Mouse (Mus musculus) heart, adult 11 months (tissue): ENCODE results near the gene Diras1.
"Not testable (repeated sequence)": the region's sequence is repeated elsewhere in the genome, so short reads cannot be mapped to it uniquely, and the experiment has no call there.

ENCODE experiments used
- DNase-seq: peaks from one replicate; pipeline ENCODE4 v3.0.0; 2022

Diras1 gene

DNA sequence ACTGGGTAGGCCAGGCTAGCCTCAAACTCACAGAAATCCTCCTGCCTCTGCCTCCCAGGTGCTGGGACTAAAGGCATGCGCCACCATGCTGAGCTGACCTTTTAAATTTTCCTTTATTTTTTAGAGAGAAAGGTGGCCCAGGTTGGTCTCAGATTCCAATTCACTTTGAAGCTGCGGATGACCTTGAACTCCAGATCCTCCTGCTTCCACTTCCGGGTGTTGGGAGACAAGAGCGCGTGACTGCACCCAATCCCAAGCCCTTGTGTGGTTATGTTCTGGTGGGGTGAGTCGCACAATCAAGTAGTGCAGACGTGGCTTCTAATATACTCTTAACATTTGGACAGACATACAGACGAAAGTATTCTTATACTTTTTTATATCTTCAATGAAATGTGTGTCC, 29.0 kb downstream of the Diras1 start:
- DNase-seq, result no peak

DNA sequence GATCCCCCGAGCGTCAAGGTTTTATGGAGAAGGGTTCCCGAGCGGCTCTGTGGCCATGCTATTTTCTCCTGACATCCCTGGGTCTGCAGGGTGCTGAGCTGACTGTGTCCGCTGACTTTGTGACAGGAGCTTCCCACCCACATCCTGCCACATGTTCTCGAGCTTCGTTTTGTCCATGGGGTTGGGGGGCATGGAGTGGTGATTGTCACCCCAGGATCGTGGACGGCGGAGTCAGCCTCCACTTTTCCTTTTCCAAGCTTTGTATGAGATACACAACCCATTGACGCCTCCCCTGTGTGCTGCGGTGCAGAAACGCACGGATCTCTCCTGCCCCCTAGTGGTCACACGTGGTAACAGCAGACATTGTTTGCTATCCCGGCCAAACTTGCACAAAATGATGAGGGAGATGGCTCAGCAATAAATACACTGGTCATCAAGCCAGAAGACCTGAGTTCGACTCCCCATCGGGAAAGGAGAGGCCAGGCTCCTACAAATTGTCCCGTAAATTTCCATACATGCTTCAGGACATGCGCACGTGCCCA, 30.3 kb downstream of the Diras1 start:
- peak; percentile 96 for DNase-seq

DNA sequence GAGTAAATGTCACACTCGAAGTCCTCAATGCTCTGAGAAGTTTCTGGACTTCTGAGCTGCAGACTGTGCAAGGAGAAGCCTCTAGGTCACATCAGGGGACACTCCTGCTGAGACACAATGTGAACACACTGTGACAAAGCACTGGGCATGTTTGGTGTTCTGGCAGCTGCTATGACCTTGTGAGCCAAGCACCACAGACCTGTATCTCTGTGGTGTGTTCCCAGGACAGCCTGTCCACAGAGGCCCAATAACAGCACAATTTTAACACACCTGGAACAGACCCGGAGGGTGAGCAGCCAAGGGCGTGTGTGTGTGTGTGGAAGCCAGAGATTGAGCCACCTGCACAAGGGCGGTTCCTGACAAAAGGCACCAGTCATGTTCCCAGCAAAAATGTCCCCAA, 30.8 kb downstream of the Diras1 start:
- DNase-seq, result peak; percentile 97

DNA sequence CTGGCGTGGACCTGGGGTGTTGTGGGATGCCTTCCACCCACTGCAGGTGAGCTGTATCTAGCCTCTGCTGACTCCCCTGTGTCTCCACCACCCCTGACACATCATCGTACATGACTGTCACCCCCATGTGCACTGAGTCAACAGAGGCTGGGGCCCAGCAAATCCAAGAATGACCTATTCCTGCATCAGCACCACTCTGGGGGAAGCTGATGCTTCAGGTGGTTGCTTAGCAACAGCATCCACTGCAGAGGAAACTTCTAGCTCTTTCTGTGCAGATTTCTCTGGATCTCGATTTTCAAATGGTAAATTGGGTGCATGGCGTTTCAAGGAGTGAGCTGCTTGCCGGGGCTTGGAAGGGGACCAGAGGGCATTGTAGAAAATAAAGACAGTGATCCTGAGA, 32.2 kb downstream of the Diras1 start:
- DNase-seq, result no peak

DNA sequence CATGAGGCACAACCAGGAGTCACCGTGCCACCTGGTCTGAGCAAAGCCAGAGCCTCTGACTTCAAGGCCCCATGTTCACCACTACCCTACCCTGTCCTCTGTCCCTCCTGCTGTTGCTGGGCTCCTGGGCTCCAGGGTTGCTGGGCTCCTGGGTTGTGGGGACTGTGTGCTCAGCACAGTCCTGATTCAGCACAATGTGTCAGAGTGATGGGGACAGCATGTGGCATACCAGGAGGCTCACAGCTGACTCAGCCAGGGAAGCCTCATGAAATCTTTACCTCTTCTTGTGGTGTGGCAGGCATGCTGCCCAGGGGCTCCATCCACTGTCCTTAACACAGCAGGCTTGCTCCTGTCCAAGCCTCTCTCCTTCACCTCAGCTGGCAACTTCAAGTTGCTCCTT, 33.5 kb downstream of the Diras1 start:
- DNase-seq, result no peak

DNA sequence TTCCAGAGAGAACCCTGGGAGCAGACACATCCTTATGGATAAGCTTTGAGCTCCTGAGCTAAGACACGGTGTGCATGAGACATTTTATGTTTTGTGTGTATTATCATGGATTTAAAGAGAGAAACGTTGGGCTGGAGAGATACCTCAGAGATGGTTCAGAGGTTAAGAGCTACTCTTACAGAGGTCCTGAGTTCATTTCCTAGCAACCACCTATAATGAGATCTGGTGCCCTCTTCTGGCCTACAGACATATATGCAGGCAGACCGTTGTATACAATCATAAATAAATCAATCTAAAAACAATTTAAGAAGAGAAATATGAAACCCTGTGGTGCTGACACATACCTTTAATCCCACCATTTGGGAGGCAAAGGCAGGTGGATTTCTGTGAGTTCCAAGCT, 34.5 kb downstream of the Diras1 start:
- DNase-seq, result no peak

DNA sequence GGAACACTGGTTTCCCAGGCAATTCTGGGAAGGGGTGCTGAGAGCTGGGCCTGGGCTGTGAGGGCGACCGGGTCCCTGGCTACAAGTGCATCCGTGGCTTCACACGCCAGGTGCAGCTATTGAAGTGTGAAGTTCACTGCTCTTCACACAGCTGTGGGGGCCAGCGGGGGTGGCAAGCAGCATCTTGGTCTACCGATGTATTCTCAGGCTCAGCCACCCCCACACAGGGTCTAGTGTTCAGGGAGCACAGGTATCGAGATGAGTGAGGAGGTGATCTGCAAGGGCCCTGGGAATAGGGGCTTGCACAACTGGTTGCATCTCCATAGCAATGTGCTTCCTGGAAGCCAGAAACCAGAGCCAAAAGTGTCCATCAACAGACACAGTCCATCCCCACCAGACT, 35.1 kb downstream of the Diras1 start:
- no peak for DNase-seq

DNA sequence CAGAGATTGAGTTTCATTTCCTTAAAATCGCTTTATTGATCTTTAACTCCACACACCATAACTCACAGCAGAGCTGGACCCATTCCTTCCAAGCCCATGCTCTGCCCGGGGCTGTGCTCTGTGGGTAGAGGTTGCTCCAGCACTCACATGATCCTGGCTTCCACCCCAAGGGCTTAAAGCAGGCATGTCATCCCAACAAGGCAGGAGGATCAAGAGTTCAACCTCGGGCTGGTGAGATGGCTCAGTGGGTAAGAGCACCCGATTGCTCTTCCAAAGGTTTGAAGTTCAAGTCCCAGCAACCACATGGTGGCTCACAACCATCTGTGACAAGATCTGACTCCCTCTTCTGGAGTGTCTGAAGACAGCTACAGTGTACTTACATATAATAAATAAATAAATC, 35.6 kb downstream of the Diras1 start:
- DNase-seq, result not testable (repeated sequence)

DNA sequence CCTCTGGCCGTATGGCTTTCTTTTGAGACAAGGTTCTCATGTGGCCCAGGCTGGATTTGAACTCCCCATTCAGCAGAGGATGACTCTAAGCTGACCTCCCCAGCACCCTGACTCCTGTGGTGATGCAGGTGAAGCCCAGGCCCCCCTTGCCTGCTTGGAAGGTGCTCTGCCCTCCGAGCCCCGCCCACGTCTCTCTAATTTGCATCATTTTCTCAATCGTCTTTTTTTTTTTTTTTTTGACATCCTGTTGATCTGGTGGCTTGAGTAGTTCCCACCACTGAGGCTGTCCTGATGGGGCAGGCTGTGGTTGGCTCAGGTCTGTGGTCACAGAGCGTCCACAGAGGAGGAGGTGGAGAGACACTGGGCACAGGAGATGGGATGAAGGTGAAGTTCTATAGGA, 36.0 kb downstream of the Diras1 start:
- no peak for DNase-seq

DNA sequence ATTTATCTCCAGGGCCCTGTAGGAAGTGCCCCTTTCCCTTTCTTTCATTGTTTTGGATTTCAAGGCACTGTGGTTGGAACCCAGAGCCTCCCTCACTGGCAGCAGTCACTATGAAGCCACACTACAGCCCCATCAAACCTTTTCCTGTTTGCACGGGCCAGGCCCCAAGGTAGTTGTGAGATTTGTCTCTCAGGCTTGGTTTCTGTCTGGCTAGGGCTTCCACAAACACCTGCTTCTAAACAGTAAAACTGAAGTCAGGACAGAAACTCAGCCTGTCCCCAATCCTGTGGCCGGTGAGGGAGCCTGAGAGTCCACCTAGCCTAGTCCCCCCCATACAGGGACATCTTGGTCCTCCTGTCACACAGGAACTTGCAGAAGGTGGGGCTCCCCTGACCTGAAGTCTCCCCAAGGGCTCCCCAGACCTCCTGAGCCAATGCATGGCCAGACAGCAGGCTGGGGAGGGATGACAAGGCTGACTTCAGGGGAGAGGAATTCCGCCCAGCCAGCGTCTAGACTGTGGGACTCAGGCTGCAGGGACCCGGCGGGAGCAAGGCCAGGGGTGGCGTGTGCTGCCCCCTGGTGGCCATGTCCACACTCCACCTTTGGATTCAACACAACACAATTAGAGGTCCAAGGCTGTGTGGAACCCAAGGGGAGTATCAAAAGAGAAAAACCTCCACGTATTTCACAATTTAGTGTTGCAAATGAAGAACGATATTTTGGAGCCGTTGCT, 37.6 kb downstream of the Diras1 start:
- DNase-seq, result peak; percentile 98

DNA sequence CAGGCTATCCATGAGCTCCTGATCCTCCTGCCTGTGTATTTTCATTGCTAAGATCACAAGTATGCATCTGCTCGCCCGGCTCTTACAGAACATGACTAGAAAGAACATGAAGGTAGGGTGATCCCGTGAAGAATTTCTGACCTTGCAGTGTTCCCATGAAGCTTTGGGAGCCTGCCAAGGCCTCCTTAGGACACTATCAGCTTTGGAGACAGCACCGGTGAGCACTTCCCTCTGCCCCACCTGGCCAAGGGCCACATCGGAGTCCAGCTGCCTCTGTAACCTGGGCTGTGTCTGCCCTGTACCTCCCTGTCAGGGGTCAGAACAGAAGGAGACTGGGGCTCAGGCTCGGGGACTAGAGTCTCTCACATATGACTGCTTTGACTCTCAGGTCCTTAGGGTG, 38.7 kb downstream of the Diras1 start:
- peak; percentile 98 for DNase-seq

DNA sequence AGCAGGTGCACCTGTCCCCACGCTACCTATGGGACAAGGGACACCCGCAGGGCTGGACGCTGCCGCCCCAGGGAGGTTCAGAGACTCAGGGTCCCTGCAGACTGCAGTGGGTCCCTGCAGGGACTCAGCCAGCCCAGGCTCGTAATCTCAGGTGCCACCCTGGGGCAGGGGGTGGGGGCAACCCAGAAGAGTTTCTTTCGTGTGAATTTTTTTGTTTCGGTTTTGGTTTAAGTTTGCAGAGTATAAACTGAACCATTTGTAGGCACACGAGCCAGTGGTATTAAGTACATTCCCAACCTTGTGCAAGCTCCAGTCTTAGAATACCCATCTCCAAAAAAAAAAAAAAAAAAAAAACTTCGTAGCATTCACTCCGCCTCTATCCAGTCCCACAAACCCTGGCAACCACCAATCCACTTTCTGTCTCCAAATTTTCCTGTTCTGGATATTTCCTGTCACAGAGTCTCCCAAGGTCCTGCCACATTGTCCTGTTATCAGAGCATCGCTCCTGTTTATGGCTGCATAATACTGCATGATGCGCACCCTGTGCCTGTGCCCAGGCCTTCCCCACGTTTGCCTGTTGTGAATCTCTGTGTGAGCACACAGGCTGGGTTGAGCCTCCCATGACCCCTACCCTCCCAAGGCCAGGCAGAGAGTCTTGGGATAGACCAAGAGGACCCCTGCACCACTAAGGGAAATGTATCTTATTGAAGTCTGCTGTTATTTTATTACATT, 39.3 kb downstream of the Diras1 start:
- no peak for DNase-seq

DNA sequence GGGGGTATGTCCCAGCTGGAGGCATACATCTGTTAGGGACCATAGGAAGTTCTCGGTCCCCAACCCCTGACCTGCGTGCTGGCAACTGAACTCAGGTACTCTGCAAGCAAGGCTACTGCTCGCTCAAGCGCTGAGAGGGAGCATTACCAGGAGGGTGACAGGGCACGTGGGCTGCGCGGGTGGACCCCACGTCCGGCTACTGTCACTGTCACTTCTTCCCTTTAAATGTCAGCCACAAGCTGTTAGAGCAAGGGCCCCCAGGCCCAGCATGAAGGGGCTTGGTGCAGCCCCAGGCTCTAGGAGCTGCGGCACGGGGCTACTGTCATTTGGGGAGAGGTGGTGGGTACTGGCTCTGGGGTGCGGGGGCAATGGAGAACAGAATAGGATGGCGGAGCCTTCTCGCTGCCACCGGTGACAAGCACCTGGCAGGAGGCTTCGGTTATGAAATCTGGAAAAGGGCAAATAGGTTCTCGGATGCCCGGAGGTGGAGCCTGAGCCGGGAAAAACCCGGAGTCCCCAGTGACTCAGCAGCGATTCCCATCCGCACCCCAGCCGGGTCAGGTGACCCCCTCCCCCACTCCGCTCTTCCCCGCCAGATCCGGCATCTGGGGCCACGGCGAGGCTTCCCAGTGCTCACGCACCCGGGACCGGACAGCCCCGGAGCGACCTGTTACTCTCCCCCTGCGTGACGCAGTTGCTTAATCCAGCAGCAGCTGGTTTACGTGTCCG, 40.1 kb downstream of the Diras1 start:
- DNase-seq, result peak; percentile 96

DNA sequence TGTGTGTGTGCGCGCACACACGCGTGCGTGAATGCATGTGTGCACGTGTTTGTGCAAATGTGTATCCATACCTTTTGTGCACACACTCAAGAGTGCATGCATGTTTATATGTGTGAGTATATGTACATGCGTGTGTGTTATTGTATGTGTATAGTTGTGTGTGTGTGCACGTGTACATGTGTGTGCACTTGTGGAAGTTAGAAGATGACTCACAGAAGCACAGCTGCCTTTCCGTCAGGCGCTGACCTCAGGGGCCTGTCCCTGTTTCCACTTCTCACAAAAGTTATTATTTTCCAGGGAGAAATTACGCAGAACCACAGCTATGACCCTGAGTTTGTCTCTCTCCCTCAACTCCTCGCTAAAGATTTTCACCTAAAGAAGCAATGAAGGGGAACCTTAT, 41.2 kb downstream of the Diras1 start:
- DNase-seq, result no peak

DNA sequence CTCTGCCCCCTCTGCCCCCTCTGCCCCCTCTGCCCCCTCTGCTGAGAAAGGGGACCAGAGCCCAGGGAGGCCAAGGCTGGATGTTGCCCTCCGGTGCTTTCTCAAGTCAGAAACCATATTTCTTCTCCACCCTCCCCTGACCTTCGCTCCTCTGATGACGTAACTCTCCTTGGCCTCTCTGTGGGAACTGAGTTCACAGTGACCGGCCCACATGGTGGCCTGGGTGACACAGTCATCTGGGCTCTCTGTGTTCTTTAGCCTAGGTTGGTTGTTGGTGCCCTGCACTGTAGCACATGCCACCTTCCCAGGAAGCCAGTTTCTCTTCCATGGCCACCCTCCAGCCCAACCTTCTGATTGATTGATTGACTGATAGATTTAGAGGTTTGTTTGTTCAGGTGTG, 43.1 kb downstream of the Diras1 start:
- DNase-seq, result no peak

DNA sequence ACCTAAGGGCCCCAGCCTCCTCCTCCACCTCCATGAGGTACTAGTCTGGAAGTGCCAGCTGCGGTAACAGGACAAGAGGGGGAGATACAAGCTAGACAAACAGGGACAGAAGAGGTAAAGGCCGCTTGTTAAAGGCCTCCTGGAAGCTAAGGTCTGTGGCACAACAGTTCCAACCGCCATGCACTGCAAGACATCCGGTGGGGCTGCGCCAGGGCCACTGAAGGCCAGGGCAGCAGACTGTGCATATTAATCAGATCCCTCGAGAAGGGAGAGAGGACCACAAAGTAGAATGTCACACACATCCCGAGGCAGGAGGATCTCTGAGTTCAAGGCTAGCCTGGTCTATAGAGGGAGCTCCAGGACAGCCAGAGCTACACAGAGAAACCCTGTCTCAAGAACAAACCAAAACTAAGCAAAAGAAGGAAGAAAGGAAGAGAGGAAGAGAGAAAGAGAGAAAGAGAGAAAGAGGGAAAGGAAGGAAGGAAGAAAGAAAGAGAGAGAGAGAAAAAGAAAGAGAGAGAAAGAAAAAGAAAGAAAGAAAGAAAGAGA, 43.8 kb downstream of the Diras1 start:
- DNase-seq, result no peak

DNA sequence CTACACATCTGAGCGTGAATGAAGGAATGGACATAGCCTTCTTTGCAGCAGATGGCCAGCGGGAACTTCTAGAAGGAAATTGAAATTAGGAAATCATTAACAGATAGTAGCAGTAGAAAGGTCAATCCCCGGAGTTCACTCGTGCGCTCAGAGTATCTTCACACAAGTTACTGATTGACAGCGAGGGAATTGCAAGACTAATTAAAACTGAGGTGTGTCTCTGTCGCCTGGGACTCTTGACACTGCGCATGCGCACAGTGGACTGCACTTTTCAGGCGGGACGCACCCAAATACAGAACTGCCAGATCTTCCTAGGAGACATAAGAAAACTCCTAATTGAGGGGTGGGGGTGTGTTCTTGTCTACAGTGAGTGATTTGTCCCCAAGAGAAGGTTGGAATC, 50.0 kb downstream of the Diras1 start:
- no peak for DNase-seq

DNA sequence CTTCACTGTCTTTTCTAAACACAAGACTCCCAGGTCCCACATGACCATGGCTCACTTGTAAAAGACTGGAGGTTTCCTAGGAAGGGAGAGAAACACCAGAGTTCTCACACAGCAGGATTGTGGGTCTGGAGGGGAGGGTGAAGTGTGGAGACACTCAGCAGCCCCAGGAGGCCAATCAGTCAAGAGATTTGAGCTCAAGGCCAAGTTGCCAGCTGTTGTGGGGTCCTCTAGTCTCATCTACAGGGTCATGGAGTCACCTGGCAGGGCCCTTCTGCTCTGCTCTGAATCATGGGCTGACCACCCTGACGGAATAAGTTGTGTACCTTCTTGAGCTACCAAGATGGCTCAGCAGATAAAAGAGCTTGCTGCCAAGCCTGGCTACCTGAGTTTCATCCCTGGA, 51.7 kb downstream of the Diras1 start:
- peak; percentile 95 for DNase-seq

DNA sequence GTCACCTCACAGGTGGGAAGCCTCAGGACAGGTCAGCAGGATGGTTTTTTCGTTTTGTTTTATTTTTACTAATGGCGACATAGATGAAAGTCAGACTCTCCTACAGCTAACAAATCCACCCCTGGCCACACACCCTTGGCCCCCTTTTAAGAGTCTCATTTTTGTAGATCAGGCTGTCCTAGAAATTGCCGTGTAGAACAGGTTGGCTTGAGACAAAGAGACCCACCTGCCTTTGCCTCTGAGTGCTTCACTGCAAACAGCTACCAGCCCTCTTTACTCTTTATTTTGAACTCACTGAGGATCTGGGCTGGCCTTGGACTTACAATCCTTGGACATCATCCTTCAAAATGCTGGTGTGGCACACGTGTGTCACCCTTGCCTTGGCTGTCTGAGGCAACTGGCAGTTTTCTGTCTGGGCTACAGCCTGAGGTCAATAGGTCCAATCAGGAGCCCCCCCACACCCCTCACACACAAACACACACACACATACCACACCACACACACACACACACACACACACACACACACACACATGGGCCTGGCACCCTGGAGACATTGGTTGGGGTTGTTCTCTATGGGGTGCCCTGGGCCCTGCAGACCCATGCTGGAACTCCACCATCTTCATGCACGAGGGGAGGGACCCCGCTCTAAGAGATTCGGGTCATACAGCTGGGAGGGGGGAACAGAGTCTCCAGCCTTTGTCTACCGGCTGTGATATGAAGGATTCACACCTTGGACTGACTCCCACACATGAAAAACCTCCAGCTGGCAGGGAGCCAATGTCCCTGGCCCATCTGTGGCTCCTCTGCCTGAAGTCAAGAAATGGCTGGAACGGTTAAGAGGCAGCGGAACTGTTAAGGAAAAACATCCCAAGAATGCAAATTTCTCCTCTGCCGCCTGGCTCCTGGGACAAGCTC, 53.1 kb downstream of the Diras1 start:
- peak; percentile 92 for DNase-seq

DNA sequence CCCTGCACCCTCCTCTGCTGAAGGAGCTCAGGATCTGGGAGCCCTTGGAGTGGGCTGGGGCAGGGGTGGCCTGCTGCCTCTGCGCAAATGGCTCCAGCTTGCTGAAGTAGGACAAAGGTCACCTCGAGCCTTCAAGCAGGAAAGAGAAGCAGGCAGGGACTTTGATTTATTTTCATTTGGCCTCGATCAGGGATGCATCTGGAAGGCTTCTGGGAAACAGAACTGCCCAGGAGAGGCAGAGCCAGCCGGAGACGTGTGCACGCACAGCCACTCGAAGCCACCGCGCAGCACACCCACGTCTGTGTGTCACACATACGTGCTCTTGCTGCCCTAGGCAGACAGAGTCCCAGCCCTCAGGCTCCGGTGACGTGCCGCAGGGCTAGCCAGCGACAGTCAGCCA, 53.9 kb downstream of the Diras1 start:
- DNase-seq, result peak; percentile 92

DNA sequence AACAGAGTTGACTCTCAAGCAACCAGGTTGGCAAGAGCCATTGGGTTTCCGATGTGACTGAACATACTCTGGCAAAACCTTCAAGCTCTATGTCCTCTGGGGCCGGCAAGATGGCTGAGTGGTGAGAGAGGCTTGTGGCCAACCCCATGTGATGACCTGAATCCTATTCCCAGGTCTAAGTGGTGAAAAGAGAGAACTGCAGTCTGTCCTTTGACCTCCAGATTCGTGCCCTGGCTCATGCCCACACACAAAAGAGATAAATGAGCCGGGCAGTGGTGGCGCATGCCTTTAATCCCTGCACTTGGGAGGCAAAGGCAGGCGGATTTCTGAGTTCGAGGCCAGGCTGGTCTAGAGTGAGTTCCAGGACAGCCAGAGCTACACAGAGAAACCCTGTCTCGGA, 55.3 kb downstream of the Diras1 start:
- no peak for DNase-seq
